Mouse (Mus musculus): ENCODE data around the gene Psmg4. TPM values are rescaled to one million over a fixed set of nuclear protein-coding genes. Genes with fewer than 3 reads are reported as not detected.
A peak's percentile ranks its signal among the peaks of the same experiment; 100 is the strongest.

Psmg4 gene
- polyA plus RNA-seq, 1 experiment from 2014 or later = 50.1 TPM

- H3K36me3 ChIP-seq (ENCODE audit: insufficient read depth, low read length) = no peaks in the 10 kb centered on the region
- H3K27ac ChIP-seq (ENCODE audit: low read length) = 0 out of 2 replicates have a peak overlapping the region, but pooled peaks have one; percentile 32
- H3K4me1 ChIP-seq (ENCODE audit: insufficient read depth, low read depth, low read length) = 0 out of 2 replicates have a peak, but pooled peaks cover 10% of the 10 kb centered on the region
- H3K9ac ChIP-seq (replicated peaks; ENCODE audit: low read depth) = no peak overlapping the region
- peak overlapping the region; percentile 90 for H3K4me2 ChIP-seq (replicated peaks; ENCODE audit: low read depth, low read length)
- ATAC-seq (peak; percentile 69), DNase-seq (ENCODE audit: low spot score) (peak; percentile 75)
- no peak for TF ChIP-seq CTCF (IDR thresholded peaks at IDR 0.05)
- H3K4me3 ChIP-seq (ENCODE audit: low read depth, low read length) = peak overlapping the region; percentile 62; the same call in 1 of the 2 replicates
- no peaks in the 10 kb centered on the region for H3K9me3 ChIP-seq (ENCODE audit: low read length)
- H3K27me3 ChIP-seq (replicated peaks; ENCODE audit: insufficient read depth, low read length) = peaks cover 9% of the 10 kb centered on the region; the same call in 1 of the 2 replicates
- under 1% methylated on average over 24 of the region's 24 CpGs for WGBS
Measured at GRCm38 (mm10) chr13:34131011-34131707, 31.6 kb upstream of the Psmg4 start.

DNA sequence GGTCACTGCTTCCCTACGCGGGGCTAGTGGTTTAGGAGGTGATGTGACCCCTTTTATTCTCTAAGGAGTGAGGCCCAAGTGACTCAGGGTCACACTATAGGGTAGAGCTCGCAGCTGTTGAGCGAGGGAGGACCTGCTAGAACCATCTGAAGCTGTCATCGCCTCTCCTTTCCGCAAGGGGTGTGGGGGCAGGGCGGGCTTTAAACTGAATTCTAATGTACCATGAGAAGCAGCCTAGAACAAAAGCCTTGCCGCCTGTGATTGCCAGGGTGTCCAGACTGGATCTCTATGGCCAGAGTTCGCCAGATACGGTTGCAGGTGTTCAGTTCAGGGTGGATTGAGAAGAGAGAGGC lies 31.1 kb upstream of the Psmg4 start:
- TF ChIP-seq EP300 (IDR thresholded peaks at IDR 0.05) (no peak), CTCF (IDR thresholded peaks at IDR 0.05) (peak; percentile 40)
- H3K27ac ChIP-seq (ENCODE audit: low read length) = no peak overlapping the region
- ATAC-seq = 0 out of 2 replicates have a peak, but pooled peaks have one; percentile 19
- H3K27me3 ChIP-seq (replicated peaks; ENCODE audit: insufficient read depth, low read length) = peaks cover 9% of the 10 kb centered on the region; the same call in 1 of the 2 replicates
- DNase-seq (ENCODE audit: low spot score) = peak; percentile 39
- H3K9me3 ChIP-seq (ENCODE audit: low read length) = no peaks in the 10 kb centered on the region
- 0 out of 2 replicates have a peak, but pooled peaks cover 10% of the 10 kb centered on the region for H3K4me1 ChIP-seq (ENCODE audit: insufficient read depth, low read depth, low read length)
- 5% methylated on average over 10 of the region's 10 CpGs for WGBS
- H3K9ac ChIP-seq (replicated peaks; ENCODE audit: low read depth) = no peak overlapping the region
- peak overlapping the region; percentile 90 for H3K4me2 ChIP-seq (replicated peaks; ENCODE audit: low read depth, low read length)
- H3K36me3 ChIP-seq (ENCODE audit: insufficient read depth, low read length) = no peaks in the 10 kb centered on the region
- H3K4me3 ChIP-seq (ENCODE audit: low read depth, low read length) = peak overlapping the region; percentile 62; the same call in 1 of the 2 replicates

- TF ChIP-seq CTCF (IDR thresholded peaks at IDR 0.05) (no peak), EP300 (IDR thresholded peaks at IDR 0.05) (no peak)
- H3K9ac ChIP-seq (replicated peaks; ENCODE audit: low read depth) = no peak overlapping the region
Measured at GRCm38 (mm10) chr13:34132299-34132698, 30.5 kb upstream of the Psmg4 start.

DNA sequence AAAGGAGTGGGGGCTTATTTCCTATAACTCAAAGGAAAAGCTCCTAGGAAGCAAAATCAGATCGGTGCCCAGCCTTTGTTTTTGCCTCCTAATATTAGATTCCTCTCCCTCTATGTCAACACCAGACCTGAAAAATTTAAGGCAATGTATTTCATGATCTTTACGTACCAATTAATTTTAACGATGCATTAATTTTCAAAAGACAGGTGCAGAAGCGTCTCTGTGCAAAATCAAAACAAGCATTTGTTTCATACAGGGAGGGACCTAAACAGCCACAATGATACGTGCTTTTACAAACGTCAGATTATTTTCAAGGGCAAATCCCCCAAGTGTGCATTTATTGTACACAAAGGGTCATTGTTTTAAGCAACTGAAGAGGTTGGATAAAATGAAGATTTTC lies 29.9 kb upstream of the Psmg4 start:
- 39% methylated on average over 6 of the region's 6 CpGs for WGBS
- TF ChIP-seq EP300 (IDR thresholded peaks at IDR 0.05) (no peak), CTCF (IDR thresholded peaks at IDR 0.05) (no peak)
- H3K9me3 ChIP-seq (ENCODE audit: low read length) = no peaks in the 10 kb centered on the region
- H3K36me3 ChIP-seq (ENCODE audit: insufficient read depth, low read length) = no peaks in the 10 kb centered on the region
- H3K27ac ChIP-seq (ENCODE audit: low read length) = no peak overlapping the region
- H3K4me3 ChIP-seq (ENCODE audit: low read depth, low read length) = no peak overlapping the region
- H3K9ac ChIP-seq (replicated peaks; ENCODE audit: low read depth) = no peak overlapping the region
- ATAC-seq = no peak
- H3K27me3 ChIP-seq (replicated peaks; ENCODE audit: insufficient read depth, low read length) = peaks cover 9% of the 10 kb centered on the region; the same call in 1 of the 2 replicates
- no peak for DNase-seq (ENCODE audit: low spot score)
- no peak overlapping the region for H3K4me2 ChIP-seq (replicated peaks; ENCODE audit: low read depth, low read length)
- 0 out of 2 replicates have a peak, but pooled peaks cover 10% of the 10 kb centered on the region for H3K4me1 ChIP-seq (ENCODE audit: insufficient read depth, low read depth, low read length)

More at GRCm38 (mm10) chr13:34132299-34132698, 30.5 kb upstream of the Psmg4 start:
- Histone ChIP-seq H3K27ac (ENCODE audit: low read length) (no peak overlapping the region), H3K27me3 (replicated peaks; ENCODE audit: insufficient read depth, low read length) (peaks cover 9% of the 10 kb centered on the region; the same call in 1 of the 2 replicates), H3K9me3 (ENCODE audit: low read length) (no peaks in the 10 kb centered on the region), H3K4me3 (ENCODE audit: low read depth, low read length) (no peak overlapping the region), H3K36me3 (ENCODE audit: insufficient read depth, low read length) (no peaks in the 10 kb centered on the region), H3K4me2 (replicated peaks; ENCODE audit: low read depth, low read length) (no peak overlapping the region), H3K4me1 (ENCODE audit: insufficient read depth, low read depth, low read length) (0 out of 2 replicates have a peak, but pooled peaks cover 10% of the 10 kb centered on the region)
- DNase-seq (ENCODE audit: low spot score) (no peak), ATAC-seq (no peak)
- 17% methylated on average over 15 of the region's 15 CpGs for WGBS

DNA sequence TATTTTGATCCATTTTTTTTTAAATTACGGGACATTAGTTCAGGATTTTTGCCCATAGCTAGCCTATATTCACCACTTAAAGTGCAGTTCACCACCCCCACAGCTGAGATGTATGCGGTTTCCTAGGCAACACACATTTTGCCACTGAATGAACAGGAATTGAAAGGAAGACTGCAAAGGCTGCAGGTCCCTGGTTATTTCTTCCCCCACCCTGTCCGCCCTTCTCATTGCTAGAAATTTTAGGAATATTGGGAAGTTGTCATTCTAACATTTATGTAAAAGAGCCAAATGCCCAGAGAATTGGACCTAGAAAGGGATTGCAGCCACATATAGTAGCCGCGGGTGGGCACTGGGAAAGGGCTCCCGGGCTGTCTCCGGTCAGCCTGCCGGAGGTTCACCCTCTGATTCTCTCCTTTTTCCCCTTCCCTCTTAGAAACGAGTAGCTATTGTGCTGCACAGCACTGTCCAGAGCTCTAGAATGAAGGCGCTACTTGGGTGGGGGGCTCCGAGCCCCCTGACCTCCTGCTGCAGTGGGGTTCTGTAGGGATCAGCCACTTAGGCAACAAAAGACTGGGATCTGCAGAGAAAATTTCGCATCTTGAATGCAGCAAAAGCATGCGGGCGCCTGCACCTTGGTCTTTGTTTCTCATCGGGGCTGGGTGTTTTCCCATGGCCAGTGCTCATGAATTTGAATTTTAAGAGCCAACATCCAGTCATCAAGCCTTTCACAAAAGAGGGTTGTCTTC lies 29.3 kb upstream of the Psmg4 start:
- WGBS = 20% methylated on average over 15 of the region's 15 CpGs
- peaks cover 9% of the 10 kb centered on the region; the same call in 1 of the 2 replicates for H3K27me3 ChIP-seq (replicated peaks; ENCODE audit: insufficient read depth, low read length)
- H3K9ac ChIP-seq (replicated peaks; ENCODE audit: low read depth) = no peak overlapping the region
- H3K9me3 ChIP-seq (ENCODE audit: low read length) = no peaks in the 10 kb centered on the region
- H3K36me3 ChIP-seq (ENCODE audit: insufficient read depth, low read length) = no peaks in the 10 kb centered on the region
- 0 out of 2 replicates have a peak overlapping the region, but pooled peaks have one; percentile 17 for H3K4me2 ChIP-seq (replicated peaks; ENCODE audit: low read depth, low read length)
- ATAC-seq (no peak), DNase-seq (ENCODE audit: low spot score) (no peak)
- H3K4me3 ChIP-seq (ENCODE audit: low read depth, low read length) = no peak overlapping the region
- TF ChIP-seq EP300 (IDR thresholded peaks at IDR 0.05) (no peak), CTCF (IDR thresholded peaks at IDR 0.05) (no peak)
- H3K4me1 ChIP-seq (ENCODE audit: insufficient read depth, low read depth, low read length) = 0 out of 2 replicates have a peak, but pooled peaks cover 10% of the 10 kb centered on the region
- H3K27ac ChIP-seq (ENCODE audit: low read length) = no peak overlapping the region

- H3K4me2 ChIP-seq (replicated peaks; ENCODE audit: low read depth, low read length) = no peak overlapping the region
- H3K9me3 ChIP-seq (ENCODE audit: low read length) = no peaks in the 10 kb centered on the region
- 78% methylated on average over 7 of the region's 7 CpGs for WGBS
- no peak overlapping the region for H3K27ac ChIP-seq (ENCODE audit: low read length)
- TF ChIP-seq EP300 (IDR thresholded peaks at IDR 0.05) (no peak), CTCF (IDR thresholded peaks at IDR 0.05) (no peak)
- no peaks in the 10 kb centered on the region for H3K36me3 ChIP-seq (ENCODE audit: insufficient read depth, low read length)
- ATAC-seq (no peak), DNase-seq (ENCODE audit: low spot score) (no peak)
- H3K9ac ChIP-seq (replicated peaks; ENCODE audit: low read depth) = no peak overlapping the region
- peaks cover 9% of the 10 kb centered on the region; the same call in 1 of the 2 replicates for H3K27me3 ChIP-seq (replicated peaks; ENCODE audit: insufficient read depth, low read length)
- no peak overlapping the region for H3K4me3 ChIP-seq (ENCODE audit: low read depth, low read length)
- H3K4me1 ChIP-seq (ENCODE audit: insufficient read depth, low read depth, low read length) = 0 out of 2 replicates have a peak, but pooled peaks cover 10% of the 10 kb centered on the region
Measured at GRCm38 (mm10) chr13:34134276-34134675, 28.5 kb upstream of the Psmg4 start.

Measured in lung, postnatal 0 days (tissue).